Mouse (Mus musculus) thymus, adult 2 months (tissue): Measurements from ENCODE around the gene Exosc8. TPM values are rescaled to one million over a fixed set of nuclear protein-coding genes. Genes with fewer than 3 reads are reported as not detected.

Experiments used
- DNase-seq: peaks from one replicate; pipeline ENCODE4 v3.0.0; 2021
- H3K27ac ChIP-seq: fragments of 200-500 bp; 2 replicates; pipeline ENCODE4 v1.5.1; 2012; ENCODE audit warnings: low read length, control low read depth; ENCODE audit not compliant: control insufficient read depth, insufficient read depth
- H3K27me3 ChIP-seq: fragments of 200-500 bp; 2 replicates; pipeline ENCODE4 v1.6.1; 2012; ENCODE audit warnings: mild to moderate bottlenecking, low read length, moderate library complexity, mixed read lengths; ENCODE audit not compliant: control insufficient read depth, insufficient read depth
- H3K36me3 ChIP-seq: fragments of 200-500 bp; 2 replicates; pipeline ENCODE4 v1.6.1; 2012; ENCODE audit warnings: mild to moderate bottlenecking, low read length, moderate library complexity; ENCODE audit not compliant: control insufficient read depth, insufficient read depth
- H3K4me1 ChIP-seq: fragments of 200-500 bp; replicated peaks from 2 replicates; pipeline ENCODE4 v1.6.1; 2012; ENCODE audit warnings: low read length; ENCODE audit not compliant: control insufficient read depth, insufficient read depth
- H3K4me3 ChIP-seq: fragments of 200-500 bp; 2 replicates; pipeline ENCODE4 v1.5.1; 2012; ENCODE audit warnings: mild to moderate bottlenecking, low read length, control low read depth, moderate library complexity; ENCODE audit not compliant: control insufficient read depth, insufficient read depth
- CTCF ChIP-seq: fragments of 200-500 bp; IDR thresholded peaks from 2 replicates; pipeline ENCODE4 v1.5.1; 2012; ENCODE audit warnings: mild to moderate bottlenecking, control low read depth, low read length, moderate library complexity, borderline replicate concordance; ENCODE audit not compliant: control insufficient read depth, poor library complexity, insufficient read depth; ENCODE audit errors: extremely low read depth
- POLR2A ChIP-seq: fragments of 200-500 bp; IDR thresholded peaks from 2 replicates; pipeline ENCODE4 v1.6.1; 2012; ENCODE audit warnings: mild to moderate bottlenecking, low read length, control low read depth, moderate library complexity; ENCODE audit not compliant: control insufficient read depth, poor library complexity, insufficient read depth; ENCODE audit errors: extremely low read depth
- WGBS: fragments of 180-500 bp; shearing (Covaris S2); methylation state at CpG from one replicate; pipeline ENCODE4 v1.1.7; 2018; 5-methylcytosine and 5-hydroxymethylcytosine counted together
- polyA plus RNA-seq: library from polyadenylated mRNA; depleted of rRNA; stranded (reverse); fragments of >200 nt; gene quantifications from 2 replicates; pipeline ENCODE4 v1.2.3, GENCODE M21; 2012

Gene Exosc8
- polyA plus RNA-seq, 1 experiment = 76.4 TPM

- no peak for TF ChIP-seq POLR2A
- no peak for TF ChIP-seq CTCF
- 48% methylated on average over 18 of the region's 18 CpGs for WGBS
- Histone ChIP-seq H3K4me3 (peak overlapping the region; percentile 91; the same call in 1 of the 2 replicates), H3K27ac (no peak overlapping the region), H3K4me1 (peaks cover 6% of the 10 kb centered on the region; the same call in 1 of the 2 replicates), H3K36me3 (peaks cover 12% of the 10 kb centered on the region), H3K27me3 (no peaks in the 10 kb centered on the region)
- DNase-seq = peak; percentile 14
Observed at GRCm38 (mm10) chr3:54736101-54736927, 1.1 kb upstream of the Exosc8 start.

GRCm38 (mm10) chr3:54734411-54735246, 564 bp downstream of the Exosc8 start:
- H3K27ac ChIP-seq = peak overlapping the region; percentile 90
- peak; percentile 91 for DNase-seq
- H3K27me3 ChIP-seq = no peaks in the 10 kb centered on the region
- TF ChIP-seq CTCF (no peak), POLR2A (peak; percentile 90)
- peak overlapping the region; percentile 91 for H3K4me3 ChIP-seq
- H3K4me1 ChIP-seq = peaks cover 6% of the 10 kb centered on the region; the same call in 1 of the 2 replicates
- H3K36me3 ChIP-seq = peaks cover 20% of the 10 kb centered on the region
- WGBS = under 1% methylated on average over 84 of the region's 84 CpGs

GRCm38 (mm10) chr3:54732371-54732770, 2.8 kb downstream of the Exosc8 start:
- Histone ChIP-seq H3K36me3 (peaks cover 39% of the 10 kb centered on the region), H3K27ac (no peak overlapping the region), H3K4me3 (no peak overlapping the region), H3K4me1 (peaks cover 6% of the 10 kb centered on the region; the same call in 1 of the 2 replicates), H3K27me3 (no peaks in the 10 kb centered on the region)
- 96% methylated on average over 4 of the region's 4 CpGs for WGBS
- no peak for DNase-seq
- TF ChIP-seq CTCF (no peak), POLR2A (no peak)

- no peak for DNase-seq
- Histone ChIP-seq H3K36me3 (peaks cover 45% of the 10 kb centered on the region), H3K27me3 (no peaks in the 10 kb centered on the region), H3K4me3 (no peak overlapping the region), H3K27ac (no peak overlapping the region), H3K4me1 (peaks cover 6% of the 10 kb centered on the region; the same call in 1 of the 2 replicates)
- TF ChIP-seq POLR2A (no peak), CTCF (no peak)
- WGBS = 97% methylated on average over 8 of the region's 8 CpGs
Observed at GRCm38 (mm10) chr3:54731626-54732150, 3.5 kb downstream of the Exosc8 start.

- peaks cover 49% of the 10 kb centered on the region for H3K36me3 ChIP-seq
- no peak for TF ChIP-seq POLR2A
- no peak for TF ChIP-seq CTCF
Observed at GRCm38 (mm10) chr3:54728100-54728499, 7.1 kb downstream of the Exosc8 start.

GRCm38 (mm10) chr3:54727588-54727987, 7.6 kb downstream of the Exosc8 start:
- H3K36me3 ChIP-seq = peaks cover 53% of the 10 kb centered on the region
- WGBS = 96% methylated on average over 2 of the region's 2 CpGs
- no peak for DNase-seq
- H3K4me3 ChIP-seq = no peak overlapping the region
- H3K4me1 ChIP-seq = peaks cover 5% of the 10 kb centered on the region
- no peak for TF ChIP-seq CTCF
- TF ChIP-seq POLR2A = no peak
- H3K27ac ChIP-seq = no peak overlapping the region
- no peaks in the 10 kb centered on the region for H3K27me3 ChIP-seq

More at GRCm38 (mm10) chr3:54728100-54728499, 7.1 kb downstream of the Exosc8 start:
- Histone ChIP-seq H3K27ac (no peak overlapping the region), H3K4me3 (no peak overlapping the region), H3K27me3 (no peaks in the 10 kb centered on the region), H3K4me1 (peaks cover 5% of the 10 kb centered on the region)
- no peak for DNase-seq
- 93% methylated on average over 6 of the region's 6 CpGs for WGBS
